Mouse (Mus musculus) lung, adult 2 months (tissue): ENCODE measurements around the gene Tradd.

Experiments used
- CTCF ChIP-seq: fragments of 200-500 bp; IDR thresholded peaks from 2 replicates; pipeline ENCODE4 v1.5.1; 2011; ENCODE audit warnings: mild to moderate bottlenecking, low read length, control low read depth; ENCODE audit not compliant: insufficient read depth
- POLR2A ChIP-seq: fragments of 200-500 bp; IDR thresholded peaks from 2 replicates; pipeline ENCODE4 v1.6.1; 2011; ENCODE audit warnings: low read depth, mild to moderate bottlenecking, control low read depth, low read length, borderline replicate concordance; ENCODE audit errors: extremely low read depth

GRCm38 (mm10) chr8:105241016-105241415 is 23.4 kb downstream of the Tradd start:
- TF ChIP-seq POLR2A (no peak), CTCF (no peak)
